Mouse (Mus musculus) CD4-positive, CD25-positive, alpha-beta regulatory T cell, adult 4 months (primary cell): ENCODE measurements around the gene Slc25a48. TPM values are rescaled to one million over a fixed set of nuclear protein-coding genes. Genes with fewer than 3 reads are reported as not detected.

Experiments used
- ATAC-seq: one replicate; pipeline ENCODE4 v1.8.0; 2017
- polyA plus RNA-seq, 2 experiments: library from polyadenylated mRNA; unstranded; fragments of 100-300 nt; shearing (Covaris generic); gene quantifications; one replicate each; pipeline ENCODE4 v1.2.1; 2017

Gene Slc25a48
- not detected for polyA plus RNA-seq

- no peak for ATAC-seq
Measured at GRCm38 (mm10) chr13:56438211-56439075, at the start of gene Slc25a48. Gene Slc25a48 (plus strand): TSS chr13:56438355.

- no peak for ATAC-seq
Measured at GRCm38 (mm10) chr13:56397572-56397971, 40.6 kb upstream of the Slc25a48 start.

- ATAC-seq: no peak
Measured at GRCm38 (mm10) chr13:56401186-56401585, 37.0 kb upstream of the Slc25a48 start.

- no peak for ATAC-seq
Measured at GRCm38 (mm10) chr13:56403381-56404086, 34.6 kb upstream of the Slc25a48 start.

GRCm38 (mm10) chr13:56404511-56405140 lies 33.5 kb upstream of the Slc25a48 start:
- no peak for ATAC-seq

- ATAC-seq: no peak
Measured at GRCm38 (mm10) chr13:56412286-56412873, 25.8 kb upstream of the Slc25a48 start.

GRCm38 (mm10) chr13:56418685-56419483 lies 19.3 kb upstream of the Slc25a48 start:
- ATAC-seq: no peak

- no peak for ATAC-seq
Measured at GRCm38 (mm10) chr13:56419538-56419937, 18.6 kb upstream of the Slc25a48 start.

GRCm38 (mm10) chr13:56422072-56422723 lies 16.0 kb upstream of the Slc25a48 start:
- no peak for ATAC-seq

GRCm38 (mm10) chr13:56425931-56426330 lies 12.2 kb upstream of the Slc25a48 start:
- no peak for ATAC-seq

- no peak for ATAC-seq
Measured at GRCm38 (mm10) chr13:56426365-56426764, 11.8 kb upstream of the Slc25a48 start, which contains the start of gene Gm3045. Gene Gm3045 (plus strand): TSS chr13:56426594.

GRCm38 (mm10) chr13:56428724-56429500 lies 9.2 kb upstream of the Slc25a48 start:
- no peak for ATAC-seq

- ATAC-seq: no peak
Measured at GRCm38 (mm10) chr13:56432496-56432895, 5.7 kb upstream of the Slc25a48 start.

- ATAC-seq: no peak
Measured at GRCm38 (mm10) chr13:56433466-56433865, 4.7 kb upstream of the Slc25a48 start.

- ATAC-seq: no peak
Measured at GRCm38 (mm10) chr13:56434311-56434751, 3.8 kb upstream of the Slc25a48 start.

- no peak for ATAC-seq
Measured at GRCm38 (mm10) chr13:56435615-56436287, 2.4 kb upstream of the Slc25a48 start.

GRCm38 (mm10) chr13:56443411-56443810 lies 5.3 kb downstream of the Slc25a48 start:
- no peak for ATAC-seq

GRCm38 (mm10) chr13:56444112-56444511 lies 6.0 kb downstream of the Slc25a48 start:
- ATAC-seq: no peak

GRCm38 (mm10) chr13:56444996-56445395 lies 6.8 kb downstream of the Slc25a48 start:
- no peak for ATAC-seq
